Mouse (Mus musculus): ENCODE data around the gene Ergic1.

The Ergic1 gene

DNA sequence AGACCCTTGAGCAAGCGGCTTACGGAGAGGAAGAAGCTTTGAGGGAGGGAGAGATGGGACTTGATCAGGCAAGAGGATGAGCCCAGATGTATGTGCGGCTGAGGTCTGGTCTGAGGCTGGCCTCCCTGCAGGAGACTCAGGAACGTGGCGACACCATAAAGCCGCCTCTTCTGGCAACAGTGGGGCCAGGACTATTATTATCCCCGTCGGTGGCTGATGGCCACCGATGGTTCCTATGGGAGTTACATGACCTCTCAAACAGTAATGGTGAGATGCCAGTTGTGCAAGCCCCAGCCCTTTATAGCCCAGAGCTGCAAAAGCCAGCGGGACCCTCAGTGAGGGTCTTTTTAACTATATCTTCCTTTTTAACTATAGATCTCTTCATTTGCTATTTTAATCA, 63.7 kb downstream of the Ergic1 start:
- 80% methylated on average over 10 of the region's 10 CpGs for WGBS

DNA sequence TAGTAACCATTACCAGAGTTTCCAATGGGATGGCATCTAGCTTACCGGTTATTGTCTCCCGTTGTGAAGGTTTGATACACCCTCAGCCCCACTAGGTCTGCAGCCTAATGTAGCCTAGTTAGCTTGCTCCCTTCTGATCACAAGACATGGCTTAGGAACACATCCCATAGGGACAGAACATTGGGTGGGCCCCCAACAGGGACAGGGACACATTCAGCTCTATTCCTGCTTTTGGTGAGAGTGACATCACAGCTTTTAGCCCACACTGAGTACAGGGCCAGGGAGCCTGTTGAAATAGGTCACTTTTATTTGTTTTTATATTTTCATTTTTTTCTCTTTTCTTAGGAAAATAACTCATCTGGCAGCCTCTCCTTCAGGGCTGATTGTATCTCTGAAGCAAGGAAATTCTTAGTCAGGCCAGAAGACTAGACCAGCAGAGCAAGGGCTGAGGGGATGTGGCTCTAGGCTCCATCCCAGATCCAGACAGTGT, 64.3 kb downstream of the Ergic1 start:
- WGBS: 90% methylated on average over 2 of the region's 2 CpGs

DNA sequence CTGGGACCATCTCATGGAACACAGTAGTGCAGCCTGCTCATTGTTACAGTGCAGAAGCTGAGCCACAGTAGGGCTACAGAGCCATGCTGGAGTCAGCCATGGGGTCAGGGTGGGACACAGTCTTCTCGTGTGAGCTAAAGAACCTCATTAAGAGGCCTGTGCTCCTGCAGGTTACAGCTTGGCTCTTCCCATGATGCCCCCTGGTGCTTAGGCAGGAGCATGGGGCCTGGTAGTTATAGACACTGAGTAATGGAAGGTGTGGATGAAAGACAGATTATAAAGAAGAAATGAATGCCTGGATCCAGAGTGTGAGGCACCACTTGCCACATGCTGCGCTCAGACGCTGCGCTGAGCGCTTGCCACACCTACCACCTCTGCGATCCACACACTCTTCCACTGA, 67.2 kb downstream of the Ergic1 start:
- WGBS: 70% methylated on average over 6 of the region's 6 CpGs

DNA sequence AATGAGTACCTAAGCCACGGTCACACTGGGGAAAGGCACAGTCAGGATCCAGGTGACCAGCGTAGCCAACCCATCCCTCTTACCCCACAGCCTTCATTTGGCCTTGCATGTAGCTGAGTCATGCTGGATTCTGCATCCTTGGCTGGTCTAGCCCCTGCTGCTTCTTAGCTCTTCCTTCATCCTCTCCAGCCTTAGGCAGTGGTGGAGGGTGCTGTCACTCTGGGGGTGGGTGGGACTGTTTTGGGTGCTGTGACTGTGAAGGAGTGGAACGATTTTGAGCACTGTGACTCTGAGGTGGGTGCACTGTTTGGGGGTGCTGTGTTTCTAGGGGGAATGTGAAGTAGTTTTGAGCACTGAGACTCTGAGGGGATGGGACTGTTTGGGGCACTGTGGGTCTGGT, 67.6 kb downstream of the Ergic1 start:
- 69% methylated on average over 3 of the region's 3 CpGs for WGBS

DNA sequence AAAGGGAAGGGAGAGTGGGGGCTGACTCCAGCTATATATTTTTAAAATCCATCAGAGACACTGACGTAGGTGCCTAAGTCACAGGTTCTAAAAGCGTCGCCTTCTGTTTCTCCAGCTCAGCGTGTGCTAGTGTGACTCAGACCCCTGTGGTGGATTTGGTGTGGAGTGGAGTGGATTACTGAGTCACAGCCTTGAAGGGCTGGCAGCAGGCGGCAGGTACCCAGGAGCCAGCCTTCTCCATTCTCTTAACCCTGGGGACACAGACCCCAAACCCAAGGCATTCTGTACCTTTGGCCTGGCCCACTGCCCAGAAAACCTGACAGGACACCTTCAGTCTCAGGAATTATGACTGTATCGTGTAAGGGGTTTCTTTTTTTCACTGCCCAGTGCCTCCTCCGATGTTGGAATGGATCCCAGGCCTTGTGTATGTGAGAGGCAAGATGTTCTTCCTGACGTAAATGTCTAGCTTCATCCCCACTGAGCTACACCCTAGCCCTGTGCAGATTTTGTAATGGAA, 70.6 kb downstream of the Ergic1 start:
- 47% methylated on average over 8 of the region's 8 CpGs for WGBS

DNA sequence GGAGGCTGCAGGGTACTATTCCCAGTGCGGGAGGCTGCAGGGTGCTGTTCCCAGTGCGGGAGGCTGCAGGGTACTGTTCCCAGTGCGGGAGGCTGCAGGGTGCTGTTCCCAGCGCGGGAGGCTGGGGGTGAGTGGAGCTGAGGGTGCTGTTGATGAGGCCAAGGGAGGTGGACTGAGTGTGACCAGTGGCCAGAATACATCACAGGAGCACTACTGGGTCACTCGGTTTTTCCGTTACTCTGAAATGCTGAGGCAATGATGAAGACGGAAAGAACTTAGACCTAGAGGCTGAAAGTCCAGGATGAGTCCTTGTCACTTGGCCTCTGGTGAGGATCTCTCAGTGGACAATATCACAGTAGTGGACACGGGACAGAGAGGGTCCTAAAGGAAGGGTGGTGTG, 71.9 kb downstream of the Ergic1 start:
- WGBS: 73% methylated on average over 9 of the region's 9 CpGs

DNA sequence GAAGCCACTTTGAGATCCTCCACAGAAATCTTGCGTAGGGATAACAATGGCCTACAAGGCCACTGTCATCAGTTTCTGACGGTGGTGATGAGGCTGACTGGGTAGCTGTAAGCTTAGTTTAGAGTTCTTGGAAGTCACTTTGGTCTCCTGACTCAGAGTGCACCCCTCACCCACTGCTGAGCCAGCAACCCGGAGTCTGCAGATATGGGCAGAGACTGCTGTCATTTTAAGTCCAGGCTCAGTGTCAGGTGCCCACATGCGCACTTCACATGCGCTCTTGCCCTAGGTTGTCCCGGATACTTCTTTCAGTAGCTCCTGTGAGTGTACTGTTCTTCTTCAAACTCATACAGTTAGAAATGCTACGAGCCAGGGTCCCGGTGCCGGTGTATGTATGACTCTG, 72.6 kb downstream of the Ergic1 start:
- 84% methylated on average over 9 of the region's 9 CpGs for WGBS

DNA sequence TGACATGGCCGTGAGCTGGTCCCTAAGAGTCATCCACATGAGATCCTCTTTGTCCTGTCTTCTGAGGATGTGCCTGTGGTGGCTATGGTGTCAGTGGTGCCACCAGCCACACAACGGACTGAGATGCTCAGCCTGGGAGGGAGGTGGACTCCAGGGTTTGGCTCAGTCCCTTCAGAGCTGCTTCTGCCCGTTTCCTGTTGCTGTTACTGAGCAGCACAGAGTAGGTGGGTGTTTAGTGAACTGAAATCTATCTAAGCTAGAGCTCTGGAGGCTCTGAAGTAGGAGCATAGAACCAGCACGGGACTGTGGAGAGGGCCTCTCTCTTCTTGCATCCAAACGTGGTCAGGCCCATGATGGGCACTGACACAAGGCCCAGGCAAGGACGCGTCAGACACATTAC, 73.2 kb downstream of the Ergic1 start:
- WGBS: 64% methylated on average over 7 of the region's 7 CpGs

DNA sequence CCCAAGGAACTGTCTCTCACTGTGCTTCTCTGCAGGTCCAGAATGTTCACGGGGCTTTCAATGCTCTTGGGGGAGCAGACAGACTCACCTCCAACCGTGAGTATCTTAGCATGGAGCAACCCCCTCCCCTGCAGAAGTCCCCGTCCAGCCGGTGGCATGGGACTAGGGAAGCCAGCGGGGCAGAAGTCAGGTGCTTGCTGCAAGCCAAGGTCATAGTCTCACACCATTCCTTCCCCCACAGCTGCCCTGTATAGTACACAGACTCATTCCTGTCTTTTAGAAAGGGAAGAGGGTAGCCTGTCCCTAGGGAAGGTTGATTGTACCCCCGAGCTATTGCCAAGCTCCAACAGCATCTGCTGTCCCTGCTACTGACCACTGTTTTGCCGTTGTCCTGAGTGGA, 74.7 kb downstream of the Ergic1 start:
- WGBS: 90% methylated on average over 7 of the region's 7 CpGs

DNA sequence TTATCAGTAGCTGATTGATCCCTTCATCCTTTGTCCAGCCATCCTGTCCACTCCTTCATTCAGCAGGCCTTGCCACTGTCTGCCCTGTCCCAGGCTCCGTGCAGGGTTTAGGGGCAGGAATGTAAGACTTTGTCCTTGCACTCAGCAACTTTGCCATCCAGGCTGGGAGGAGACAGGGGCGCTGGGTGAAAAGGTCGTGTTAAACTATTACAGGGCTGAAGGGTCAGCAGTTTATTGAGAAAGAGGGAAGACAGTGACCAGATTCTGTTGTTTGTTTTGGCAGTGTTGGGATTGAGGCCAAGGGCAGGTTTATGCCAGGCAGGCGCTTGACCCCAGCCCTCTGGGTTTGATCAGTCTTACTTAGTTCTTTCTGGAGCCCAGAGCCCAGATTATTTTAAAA, 76.6 kb downstream of the Ergic1 start:
- 83% methylated on average over 4 of the region's 4 CpGs for WGBS

DNA sequence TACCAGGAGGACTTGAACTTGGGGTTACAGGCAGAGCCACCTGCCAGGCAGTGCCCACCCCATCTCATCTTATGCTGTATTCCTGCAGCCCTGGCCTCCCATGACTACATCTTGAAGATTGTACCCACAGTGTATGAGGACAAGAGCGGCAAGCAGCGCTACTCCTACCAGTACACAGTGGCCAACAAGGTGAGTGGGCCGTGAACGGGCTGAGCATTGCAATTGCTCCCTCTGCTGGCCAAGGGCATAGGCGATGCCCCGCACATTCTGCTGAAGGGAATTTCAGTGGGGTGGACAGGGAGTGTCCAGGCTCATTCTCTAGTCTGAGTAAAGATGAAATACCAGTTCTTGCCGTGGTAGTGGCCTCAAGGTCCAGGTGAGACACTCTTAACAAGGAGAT, 77.4 kb downstream of the Ergic1 start:
- WGBS: 11% methylated on average over 7 of the region's 7 CpGs

DNA sequence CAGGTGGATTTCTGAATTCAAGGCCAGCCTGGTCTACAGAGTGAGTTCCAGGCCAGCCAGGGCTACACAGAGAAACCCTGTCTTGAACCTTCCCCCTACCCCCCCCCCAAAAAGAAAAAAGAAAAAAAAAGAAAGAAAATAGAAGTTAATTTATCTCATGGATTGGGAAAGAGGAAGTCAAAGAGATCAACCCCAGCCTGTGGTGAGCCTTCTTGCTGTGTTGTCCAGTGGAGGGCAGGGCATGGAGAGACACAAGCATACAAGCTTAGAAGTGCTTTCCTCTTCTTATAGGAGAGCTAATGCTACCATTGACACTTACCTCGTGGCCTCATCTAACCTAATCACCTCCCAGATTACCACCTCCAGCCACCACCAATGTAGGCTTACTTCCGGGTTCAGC, 78.5 kb downstream of the Ergic1 start:
- WGBS: 88% methylated on average over 2 of the region's 2 CpGs

DNA sequence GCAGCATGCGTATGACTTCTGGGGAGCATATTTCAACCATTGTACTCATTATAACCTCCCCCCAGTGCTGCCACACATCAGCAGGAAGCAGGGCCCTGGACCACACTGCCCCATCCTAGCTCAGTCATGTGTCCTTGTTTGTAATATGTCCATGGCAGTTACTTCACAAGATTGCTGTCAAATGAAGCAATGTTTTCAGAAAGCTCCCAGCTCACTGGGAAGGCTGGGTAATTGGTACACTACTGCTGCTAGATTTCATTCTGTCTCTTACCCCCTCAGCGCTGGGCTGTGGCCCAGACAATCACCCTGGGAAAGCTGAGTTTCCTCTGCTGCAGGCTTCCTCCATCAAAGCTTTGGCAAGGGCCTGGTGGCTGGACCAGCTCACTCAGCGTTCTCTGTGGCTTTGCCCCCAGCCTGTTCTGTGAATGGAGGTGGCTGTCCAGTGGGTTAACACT, 79.0 kb downstream of the Ergic1 start:
- WGBS: 85% methylated on average over 3 of the region's 3 CpGs

DNA sequence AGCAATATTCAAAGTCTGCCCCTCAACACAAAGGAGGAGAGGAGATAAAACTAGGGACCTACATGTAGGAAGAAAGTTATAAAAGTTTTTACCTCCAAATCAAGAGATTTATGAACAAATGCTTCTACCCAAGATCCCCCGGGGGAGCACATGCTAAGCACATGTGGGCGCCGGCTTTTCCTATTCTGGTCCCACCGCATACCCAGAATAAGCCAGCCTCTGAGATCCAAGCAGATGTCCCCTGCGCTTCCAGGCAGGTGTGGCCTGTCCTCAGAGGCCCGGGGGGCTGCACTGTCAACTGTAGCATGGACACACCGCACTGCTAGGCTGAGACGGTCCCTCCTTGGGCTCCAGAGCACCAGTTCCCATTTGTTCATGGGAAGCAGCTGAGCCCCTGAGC, 82.2 kb downstream of the Ergic1 start:
- WGBS: 75% methylated on average over 8 of the region's 8 CpGs

DNA sequence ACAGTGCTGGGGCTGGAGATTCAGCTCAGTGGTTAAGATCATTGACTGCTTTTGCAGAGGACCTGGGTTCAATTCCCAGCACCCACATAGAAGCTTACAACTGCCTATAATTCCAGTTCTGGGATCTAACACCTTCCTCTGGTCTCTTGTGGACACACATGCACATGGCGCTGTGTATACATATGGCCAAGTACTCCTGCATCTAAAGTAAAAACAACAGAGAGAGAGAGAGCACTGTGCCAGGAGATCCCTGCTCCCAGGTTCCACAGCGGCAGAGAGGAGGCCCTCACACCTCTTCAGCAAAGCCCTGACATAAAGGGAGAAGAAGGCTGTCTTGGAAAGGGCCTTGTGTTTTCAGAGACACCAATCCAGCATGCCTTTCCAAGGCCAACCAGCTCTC, 82.7 kb downstream of the Ergic1 start:
- WGBS: 89% methylated on average over 2 of the region's 2 CpGs

DNA sequence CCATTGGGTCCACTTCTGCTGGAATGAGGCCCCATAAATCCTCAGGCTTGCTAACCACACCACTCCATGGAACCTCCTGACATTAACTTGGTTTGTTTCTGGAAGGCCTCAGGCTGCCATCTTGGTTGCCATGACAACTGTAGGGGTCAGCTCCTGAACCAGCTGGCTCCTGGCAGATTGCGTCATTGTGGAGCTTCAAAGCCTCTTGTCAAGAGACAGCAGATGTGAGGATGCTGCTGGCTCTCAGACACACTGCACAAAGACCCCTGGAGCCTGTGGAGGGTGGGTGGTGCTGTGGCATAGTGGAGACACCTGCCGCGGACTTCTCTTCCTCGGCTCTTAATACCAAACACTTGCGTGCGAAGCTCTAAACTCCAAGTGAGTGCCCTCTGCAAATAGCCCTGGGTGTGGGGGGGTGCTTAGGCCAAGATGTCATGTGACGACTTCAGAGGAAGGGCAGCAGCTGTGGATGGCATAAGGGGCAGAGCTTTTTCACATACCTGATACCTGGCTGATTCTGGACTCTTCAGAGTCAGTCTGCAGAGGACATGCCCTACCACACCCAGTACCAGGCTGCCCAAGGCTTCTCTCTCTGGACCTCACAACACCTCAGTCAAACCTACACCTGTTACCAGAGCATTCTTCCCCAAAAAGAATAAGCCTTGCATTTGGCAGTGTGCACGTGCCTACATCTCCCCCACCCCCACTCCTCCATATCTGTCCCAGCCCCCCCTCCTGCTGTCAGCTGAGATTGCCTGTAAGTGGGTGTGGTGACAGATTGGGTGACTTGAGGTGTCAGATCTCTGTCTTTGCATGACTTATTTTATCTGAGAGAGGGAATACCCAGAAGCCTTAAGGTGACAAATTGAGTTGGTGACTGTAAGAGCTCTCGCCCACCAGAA, 83.5 kb downstream of the Ergic1 start:
- WGBS: 53% methylated on average over 9 of the region's 9 CpGs

DNA sequence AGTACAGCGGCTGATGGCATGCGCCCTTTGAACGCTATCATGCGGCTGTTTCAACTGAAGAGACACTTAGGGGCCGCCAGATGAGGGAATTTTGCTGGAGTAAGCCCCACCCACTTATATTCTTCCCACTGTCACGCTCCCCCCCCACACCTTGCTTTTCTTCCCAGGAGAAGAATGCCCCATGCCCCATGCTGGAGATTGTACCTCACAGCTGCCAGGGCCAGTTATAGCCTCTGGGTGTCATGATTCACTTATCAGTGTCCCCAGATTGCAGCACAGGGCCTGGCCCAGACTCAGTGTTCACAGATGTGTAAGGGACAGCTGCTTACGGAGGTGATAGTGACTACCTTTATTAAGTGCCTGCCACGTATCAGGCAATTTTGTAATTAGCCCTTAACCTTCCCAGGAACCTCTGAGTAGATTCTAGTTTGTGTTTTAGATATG, 84.1 kb downstream of the Ergic1 start:
- WGBS: 65% methylated on average over 8 of the region's 8 CpGs

DNA sequence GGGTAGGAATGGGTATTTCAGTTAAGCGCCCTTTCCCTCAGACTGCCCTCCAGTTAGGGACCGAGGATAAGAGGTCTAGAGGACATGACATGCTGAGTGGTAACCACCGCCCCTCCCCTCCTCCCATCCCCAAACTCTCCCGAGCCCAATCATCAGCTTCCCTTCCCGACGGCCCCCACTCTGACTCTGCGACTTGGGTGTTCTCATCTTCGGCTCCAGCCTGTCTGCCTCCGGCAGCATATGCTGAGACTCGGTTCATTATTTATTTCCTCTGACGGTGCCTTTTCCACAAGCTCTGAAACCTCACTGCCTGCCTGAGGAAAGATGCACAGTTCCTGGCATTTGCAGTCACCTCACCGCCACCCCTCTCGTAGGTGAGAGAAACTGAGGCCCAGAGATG, 86.0 kb downstream of the Ergic1 start:
- 45% methylated on average over 13 of the region's 13 CpGs for WGBS

DNA sequence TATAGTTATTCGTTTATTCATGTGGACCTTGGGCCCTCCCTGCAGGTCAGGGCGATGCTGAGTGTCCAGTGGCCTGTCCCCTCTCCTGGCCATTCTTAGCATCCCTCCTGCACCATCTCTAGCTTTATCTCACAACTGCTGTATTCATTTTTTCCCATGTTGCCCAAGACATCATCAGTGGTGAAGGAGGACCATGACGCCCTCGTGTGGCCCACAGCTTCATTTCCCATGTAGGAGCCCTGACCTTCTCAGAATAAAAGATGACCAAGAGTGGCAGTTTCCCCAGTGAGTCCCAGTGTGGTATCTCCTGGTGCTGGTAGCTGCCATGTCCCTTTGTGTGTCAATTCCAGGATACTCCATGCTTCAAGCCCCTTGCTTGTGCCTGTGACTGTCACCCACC, 88.3 kb downstream of the Ergic1 start:
- WGBS: 82% methylated on average over 4 of the region's 4 CpGs

DNA sequence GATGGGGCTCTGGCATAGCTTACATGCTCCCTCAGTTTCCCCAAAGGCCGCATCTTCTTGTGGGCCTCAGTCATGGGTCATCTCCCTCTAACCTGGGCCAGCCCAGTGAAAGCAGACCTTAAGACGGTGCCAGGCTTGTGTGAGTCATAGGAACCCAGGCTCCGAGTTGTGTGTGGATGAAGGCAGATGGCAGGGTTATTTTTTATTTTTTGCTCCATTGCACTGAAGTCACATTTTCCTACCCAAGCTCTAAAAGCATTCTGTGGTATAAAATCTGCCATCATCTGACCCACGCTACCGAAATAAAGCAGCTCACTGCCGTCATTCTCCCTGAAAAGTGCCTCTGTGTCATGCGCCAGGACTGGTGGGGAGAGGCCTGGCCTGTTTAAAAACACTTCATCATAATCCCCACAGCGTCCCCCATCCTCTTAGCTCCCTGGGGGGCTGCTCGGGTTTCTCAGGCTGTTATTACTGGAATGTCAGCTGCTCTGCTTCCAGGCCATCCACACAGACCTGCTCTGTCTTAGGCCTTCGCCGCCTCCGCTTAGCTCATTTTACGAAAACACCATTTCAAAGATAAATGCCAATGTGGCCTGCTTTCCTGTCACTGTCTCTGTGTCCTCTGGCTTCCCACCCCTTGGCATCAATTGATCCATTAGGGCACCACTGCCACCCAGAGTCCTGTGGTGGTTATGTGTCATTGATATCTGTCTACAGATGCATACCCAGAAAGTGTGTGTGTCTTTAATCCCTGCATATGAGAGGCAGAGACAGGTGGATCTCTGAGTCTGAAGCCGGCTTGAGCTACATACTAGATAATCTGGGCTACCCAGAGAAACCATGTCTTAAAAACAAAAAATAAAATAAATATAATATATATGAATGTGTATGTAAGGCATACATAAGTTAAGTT, 89.4 kb downstream of the Ergic1 start:
- WGBS: 31% methylated on average over 14 of the region's 14 CpGs

DNA sequence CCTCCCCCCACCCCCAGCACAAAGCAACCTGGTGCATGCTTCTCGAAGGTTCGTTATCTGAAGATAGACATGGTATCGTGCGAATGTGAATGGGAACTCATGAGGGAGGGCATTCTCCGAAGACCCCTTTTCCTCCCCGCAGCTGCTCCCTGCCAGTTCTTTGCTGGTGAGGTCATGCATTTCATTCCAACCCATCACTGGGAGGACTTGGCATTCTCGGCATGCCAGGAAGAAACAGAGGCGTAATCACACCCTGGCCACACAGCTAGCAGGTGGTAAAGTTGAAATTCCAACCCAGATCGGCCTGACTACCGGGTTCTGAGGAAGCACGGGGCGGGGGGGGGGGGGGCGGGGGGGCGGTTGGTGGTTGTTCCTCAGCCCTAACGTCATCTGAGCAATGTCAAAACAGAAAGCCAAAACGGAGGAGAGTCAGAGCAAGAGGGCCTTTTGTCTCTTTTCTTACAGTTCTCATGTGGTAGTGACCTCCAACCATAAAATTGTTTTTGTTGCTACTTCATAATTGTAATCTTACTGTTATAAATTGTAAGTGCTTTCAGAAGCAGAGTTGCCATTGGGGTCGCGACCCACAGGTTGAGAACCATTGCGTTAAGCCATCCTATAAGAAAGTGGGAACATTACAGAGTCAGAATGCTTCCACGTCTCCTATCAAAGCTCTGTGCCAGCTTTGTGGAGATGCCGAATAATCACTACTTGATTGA, 97.7 kb downstream of the Ergic1 start:
- WGBS: 25% methylated on average over 20 of the region's 21 CpGs

DNA sequence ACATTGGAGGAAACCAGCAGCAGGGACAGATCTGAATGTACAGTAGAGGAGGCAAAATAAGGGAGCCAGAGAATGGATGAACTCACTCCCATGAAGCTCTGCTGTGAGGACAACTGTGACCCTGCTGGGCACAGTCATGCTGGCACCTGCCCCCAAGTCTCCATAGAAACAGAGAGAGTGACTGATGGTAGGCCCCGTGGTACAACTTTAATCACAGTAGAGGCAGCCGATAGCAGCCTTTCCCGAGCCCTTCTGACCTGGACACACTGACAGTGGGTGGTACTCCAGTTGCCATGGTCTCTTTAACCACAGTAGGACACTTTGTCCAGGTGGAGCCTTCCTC, 98.3 kb downstream of the Ergic1 start:
- 58% methylated on average over 3 of the region's 3 CpGs for WGBS
